9 mouse cellular contexts compared by ENCODE assay signal in genomic region chr17:27454396-27454795, GRCm38 (mm10).
"Had no signal": no experiment of that assay in that cellular context is flagged by ENCODE, and none has a peak within 500 bp of the region (broad histone marks: within the 10 kb centered on the region; RNA-seq: fewer than 3 reads in every experiment).

No protein-coding gene starts in this region.

- DNase-seq: kidney, postnatal 10 days; kidney, postnatal 36 days; layer of hippocampus, postnatal 36 days; liver, embryonic 13.5 days; lung, adult 2 months; thymus, adult 18-20 months; thymus, postnatal 36 days had no signal

- ATAC-seq: midbrain, embryonic 13.5 days; midbrain, embryonic 16.5 days had no signal
